Mouse (Mus musculus): Measurements from ENCODE around the gene Hoxd4. TPM values are rescaled to one million over a fixed set of nuclear protein-coding genes. Genes with fewer than 3 reads are reported as not detected.
A peak's percentile ranks its signal among the peaks of the same experiment; 100 is the strongest.

Gene Hoxd4
- polyA plus RNA-seq, 1 experiment from 2014 or later: 6.7 TPM

DNA sequence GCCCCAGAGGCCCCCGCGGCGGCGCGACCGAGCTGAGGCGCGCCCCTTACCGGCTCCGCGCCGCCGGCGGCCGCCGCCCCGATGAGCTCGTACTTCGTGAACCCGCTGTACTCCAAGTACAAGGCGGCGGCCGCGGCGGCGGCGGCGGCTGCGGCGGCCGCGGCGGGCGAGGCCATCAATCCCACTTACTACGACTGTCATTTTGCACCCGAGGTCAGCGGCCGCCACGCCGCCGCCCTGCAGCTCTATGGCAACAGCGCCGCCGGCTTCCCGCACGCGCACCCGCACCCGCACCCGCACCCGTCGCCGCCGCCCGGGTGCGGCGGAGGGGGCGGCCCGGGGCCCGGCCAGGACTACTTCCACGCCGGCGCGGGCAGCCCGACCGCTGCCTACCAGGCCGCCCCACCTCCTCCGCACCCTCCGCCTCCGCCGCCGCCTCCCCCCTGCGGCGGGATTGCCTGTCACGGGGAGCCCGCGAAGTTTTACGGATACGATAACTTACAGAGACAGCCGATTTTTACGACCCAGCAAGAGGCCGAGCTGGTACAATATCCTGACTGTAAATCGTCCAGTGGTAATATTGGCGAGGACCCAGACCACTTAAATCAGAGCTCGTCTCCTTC lies 6.2 kb upstream of the Hoxd4 start:
- DNase-seq (ENCODE audit: low read depth, low spot score) (no peak), ATAC-seq (peak; percentile 63)
- H3K27me3 ChIP-seq: peaks cover 16% of the 10 kb centered on the region
- in situ Hi-C loops (cut with MboI; ENCODE audit: low pct_unique_long_range_greater_than_20kb): no loop called here
- CTCF ChIA-PET: interaction anchor here (0.7 to 1.5 kb wide), 2 partner anchors 10 to 446 kb away, joined by 3 read pairs; no protein-coding TSS in a partner anchor
- POLR2A ChIA-PET: interaction anchor here (0.6 to 0.7 kb wide), 3 partner anchors 258 to 1193 kb away, joined by 3 to 7 read pairs (median 3); no protein-coding TSS in a partner anchor
- no peak for TF ChIP-seq CTCF (IDR thresholded peaks at IDR 0.05)

DNA sequence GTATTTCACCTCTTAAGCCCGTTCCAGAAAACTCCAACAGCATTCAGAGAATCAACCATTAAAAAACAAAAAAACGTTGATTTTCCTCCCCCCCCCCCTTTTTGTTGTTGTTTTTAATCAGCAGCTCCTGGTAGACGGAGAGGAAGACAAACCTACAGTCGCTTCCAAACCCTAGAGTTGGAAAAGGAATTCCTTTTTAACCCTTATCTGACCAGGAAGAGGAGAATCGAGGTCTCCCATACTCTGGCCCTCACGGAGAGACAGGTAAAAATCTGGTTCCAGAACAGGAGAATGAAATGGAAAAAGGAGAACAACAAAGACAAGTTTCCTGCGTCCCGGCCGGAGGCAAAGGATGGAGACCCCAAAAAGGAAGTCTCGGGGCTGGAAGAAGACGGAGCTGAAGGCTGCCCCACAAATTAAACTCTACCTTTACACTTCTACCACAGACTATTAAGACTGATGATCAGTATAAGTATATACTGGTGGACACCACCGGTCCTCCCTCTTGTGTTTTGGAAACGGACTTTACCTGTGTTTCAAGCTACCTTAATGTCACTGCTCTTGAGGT lies 5.3 kb upstream of the Hoxd4 start:
- no peak for TF ChIP-seq CTCF (IDR thresholded peaks at IDR 0.05)
- ChIA-PET CTCF (interaction anchor here (1.5 kb wide), 1 partner anchor 9 kb away, joined by 3 read pairs; no protein-coding TSS in a partner anchor), POLR2A (interaction anchor here (0.6 to 0.7 kb wide), 2 partner anchors 42 to 451 kb away, joined by 3 to 4 read pairs; no protein-coding TSS in a partner anchor)
- peaks cover 16% of the 10 kb centered on the region for H3K27me3 ChIP-seq
- in situ Hi-C loops (cut with MboI; ENCODE audit: low pct_unique_long_range_greater_than_20kb): no loop called here
- no peak for DNase-seq (ENCODE audit: low read depth, low spot score)
- ATAC-seq: no peak

DNA sequence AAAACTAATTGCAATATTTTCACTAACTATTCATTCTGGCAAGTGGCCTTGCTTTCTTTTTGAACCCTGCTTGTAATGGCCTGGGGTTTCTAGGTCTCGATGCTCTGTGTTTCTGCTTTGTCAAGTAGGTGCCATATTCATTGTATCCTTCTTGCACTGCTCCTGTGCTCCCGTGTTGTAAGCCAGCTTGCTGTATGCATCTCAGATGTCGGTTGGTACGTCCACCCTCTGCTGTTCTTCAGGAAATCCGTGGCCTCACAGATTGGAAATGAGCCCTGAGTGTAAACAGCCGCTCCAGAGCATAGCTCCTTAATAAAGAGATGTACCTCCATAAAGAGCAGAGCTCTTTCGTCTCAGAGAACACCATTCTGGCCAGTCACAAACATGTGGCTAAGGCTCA lies 4.1 kb upstream of the Hoxd4 start:
- peaks cover 16% of the 10 kb centered on the region for H3K27me3 ChIP-seq
- ATAC-seq: no peak
- CTCF ChIA-PET: interaction anchor here (1.4 kb wide), 1 partner anchor 443 kb away, joined by 4 read pairs; no protein-coding TSS in a partner anchor
- no peak for TF ChIP-seq CTCF (IDR thresholded peaks at IDR 0.05)
- DNase-seq (ENCODE audit: low read depth, low spot score): no peak
- in situ Hi-C loops (cut with MboI; ENCODE audit: low pct_unique_long_range_greater_than_20kb): no loop called here
- POLR2A ChIA-PET: no interaction called here

DNA sequence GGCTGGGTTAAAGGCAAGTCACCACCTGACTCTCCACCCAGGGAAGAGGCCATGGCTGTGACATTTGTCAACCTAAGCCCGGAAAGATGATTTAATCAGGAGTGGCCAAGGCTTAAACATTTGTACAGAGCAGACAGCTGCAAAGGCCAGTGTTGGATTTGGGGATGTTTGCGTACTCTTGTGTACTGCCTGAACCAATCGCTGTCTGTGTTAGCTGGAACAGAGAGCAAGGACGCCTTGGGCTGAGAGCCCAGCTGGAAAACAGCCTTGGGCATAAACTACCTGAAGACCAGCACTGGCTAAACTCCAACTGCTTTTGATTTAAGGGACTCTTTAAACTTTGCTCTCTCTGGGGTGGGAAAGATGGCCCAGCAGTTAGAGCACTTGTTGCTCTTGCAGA lies 3.1 kb upstream of the Hoxd4 start:
- ATAC-seq (no peak), DNase-seq (ENCODE audit: low read depth, low spot score) (no peak)
- CTCF ChIA-PET: interaction anchor here (1.1 to 1.4 kb wide), 2 partner anchors 442 kb away, joined by 3 to 4 read pairs; no protein-coding TSS in a partner anchor
- POLR2A ChIA-PET: no interaction called here
- H3K27me3 ChIP-seq: peaks cover 16% of the 10 kb centered on the region
- no peak for TF ChIP-seq CTCF (IDR thresholded peaks at IDR 0.05)
- in situ Hi-C loops (cut with MboI; ENCODE audit: low pct_unique_long_range_greater_than_20kb): no loop called here

DNA sequence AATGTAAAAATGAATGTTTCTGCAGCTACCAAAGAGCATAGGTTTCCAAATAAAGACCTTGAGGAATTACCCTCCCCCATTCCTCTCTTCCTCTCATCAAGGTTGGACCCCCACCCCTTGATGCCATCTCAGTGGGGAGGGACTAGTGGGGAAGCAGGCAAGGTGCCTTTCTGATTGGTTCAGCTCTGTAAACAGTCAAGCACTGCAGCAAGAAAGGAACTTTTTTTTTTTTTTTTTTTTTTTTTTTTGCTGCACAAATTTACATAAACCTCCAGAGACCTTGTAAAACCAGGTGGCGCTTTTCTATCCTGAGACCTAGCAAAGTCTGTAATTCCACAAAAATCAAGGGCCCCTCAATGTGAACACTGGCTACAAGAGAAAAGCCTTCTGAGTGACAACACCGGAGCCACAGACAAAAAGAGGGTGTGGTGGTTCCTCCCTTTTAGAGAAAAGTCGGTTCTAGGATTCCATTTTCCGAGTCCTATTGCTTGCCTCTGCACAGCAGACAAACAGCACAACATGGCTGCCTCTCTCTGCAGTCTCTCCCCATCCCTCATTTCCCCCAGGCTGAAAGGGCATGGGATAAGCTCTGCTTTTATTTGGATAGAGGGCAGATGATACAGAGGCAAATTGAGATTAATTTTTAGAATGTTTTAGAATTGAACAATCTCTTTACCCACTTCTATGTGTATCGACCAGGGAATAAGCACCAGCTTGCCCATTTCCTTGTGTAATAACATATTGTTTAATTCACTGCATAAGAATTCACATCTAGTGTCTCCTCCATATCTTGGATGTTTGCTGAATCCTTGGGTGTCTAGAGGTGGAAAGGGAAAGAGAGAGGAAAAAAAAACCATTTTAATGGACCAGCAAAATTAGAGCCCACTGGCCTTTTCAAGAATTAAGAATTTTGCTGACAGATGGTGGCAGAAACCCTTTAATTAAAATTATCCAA lies 2.0 kb upstream of the Hoxd4 start:
- in situ Hi-C loops (cut with MboI; ENCODE audit: low pct_unique_long_range_greater_than_20kb): no loop called here
- H3K27me3 ChIP-seq: peaks cover 8% of the 10 kb centered on the region
- ChIA-PET CTCF (interaction anchor here (1.1 kb wide), 1 partner anchor 441 kb away, joined by 3 read pairs; no protein-coding TSS in a partner anchor), POLR2A (no interaction called here)
- no peak for ATAC-seq
- DNase-seq (ENCODE audit: low read depth, low spot score): no peak
- TF ChIP-seq CTCF (IDR thresholded peaks at IDR 0.05): no peak

DNA sequence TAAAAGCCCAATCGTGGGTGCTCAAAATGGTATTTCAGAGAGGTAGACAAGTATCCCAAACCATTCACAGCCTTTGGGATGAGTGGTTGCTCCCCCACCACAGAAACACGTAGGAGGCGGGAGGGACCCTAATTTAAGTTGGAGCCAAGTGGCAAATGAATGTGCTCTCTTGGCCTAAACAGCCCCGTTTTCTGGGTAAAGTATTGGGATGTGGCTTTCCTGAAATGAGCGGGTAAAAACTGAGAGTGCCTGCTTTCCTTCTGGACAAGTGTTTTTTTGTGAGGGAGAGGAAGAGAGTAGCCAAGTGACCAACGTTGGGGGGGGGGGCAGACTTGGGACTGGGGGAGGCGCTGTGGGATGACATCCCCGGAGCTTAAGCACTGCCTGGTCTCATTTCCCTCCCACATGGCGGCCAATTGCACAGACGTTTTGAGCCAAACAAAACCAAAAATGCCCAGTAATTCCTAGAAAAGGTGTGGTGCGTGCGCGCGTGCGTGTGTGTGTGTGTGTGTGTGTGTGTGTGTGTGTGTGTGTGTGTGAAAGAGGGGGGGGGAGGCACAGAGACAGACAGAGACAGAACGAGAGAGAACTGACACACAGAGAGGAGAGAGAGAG lies 693 bp upstream of the Hoxd4 start:
- DNase-seq (ENCODE audit: low read depth, low spot score): no peak
- CTCF ChIA-PET: no interaction called here
- in situ Hi-C loops (cut with MboI; ENCODE audit: low pct_unique_long_range_greater_than_20kb): no loop called here
- POLR2A ChIA-PET: no interaction called here
- H3K27me3 ChIP-seq: peaks cover 8% of the 10 kb centered on the region
- TF ChIP-seq CTCF (IDR thresholded peaks at IDR 0.05): no peak
- no peak for ATAC-seq

DNA sequence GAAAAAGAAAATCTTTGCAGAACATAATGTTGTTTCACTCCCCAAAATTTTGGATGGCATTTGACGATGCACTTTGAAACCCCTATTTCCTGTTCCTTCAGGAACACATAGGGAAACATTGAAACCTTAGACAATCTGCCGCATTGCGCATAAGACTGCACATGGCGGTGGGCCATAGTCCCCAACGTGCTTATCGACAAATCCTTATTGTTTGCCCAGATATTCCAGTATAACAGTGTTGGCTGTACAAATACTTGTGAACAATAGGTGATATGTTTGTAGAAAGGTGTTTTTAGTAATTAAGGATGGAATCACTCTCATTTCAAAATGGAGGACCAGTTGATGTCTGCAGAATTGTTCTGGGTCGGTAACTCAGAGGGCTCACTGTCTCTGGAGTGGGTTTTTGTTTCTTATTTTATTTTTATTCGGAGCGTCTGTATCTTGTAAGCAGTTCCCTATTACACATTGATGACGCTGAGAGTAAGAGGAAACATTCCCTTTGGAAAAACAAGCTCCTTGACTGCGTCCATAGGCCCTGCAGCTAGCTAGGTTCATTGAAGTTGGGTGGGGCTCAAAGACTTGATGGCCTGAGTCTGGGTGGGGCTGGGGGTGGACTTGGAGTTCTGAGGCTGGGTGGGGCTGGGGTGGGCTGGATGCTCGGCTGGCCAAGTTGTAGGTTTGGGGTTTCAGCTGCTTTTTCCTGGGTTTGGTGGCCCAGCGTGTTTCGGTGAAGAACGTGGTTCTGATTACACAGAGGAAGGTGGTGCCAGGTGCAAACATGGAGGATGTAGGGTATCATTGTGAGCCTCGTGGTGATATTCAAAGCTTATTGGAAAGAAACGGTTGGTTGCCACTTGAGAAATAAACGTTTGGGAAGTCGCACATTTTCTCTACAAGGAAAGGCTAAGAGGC lies 1.8 kb downstream of the Hoxd4 start:
- in situ Hi-C loops (cut with MboI; ENCODE audit: low pct_unique_long_range_greater_than_20kb): no loop called here
- CTCF ChIA-PET: no interaction called here
- DNase-seq (ENCODE audit: low read depth, low spot score) (no peak), ATAC-seq (no peak)
- POLR2A ChIA-PET: no interaction called here
- H3K27me3 ChIP-seq: no peaks in the 10 kb centered on the region
- no peak for TF ChIP-seq CTCF (IDR thresholded peaks at IDR 0.05)

DNA sequence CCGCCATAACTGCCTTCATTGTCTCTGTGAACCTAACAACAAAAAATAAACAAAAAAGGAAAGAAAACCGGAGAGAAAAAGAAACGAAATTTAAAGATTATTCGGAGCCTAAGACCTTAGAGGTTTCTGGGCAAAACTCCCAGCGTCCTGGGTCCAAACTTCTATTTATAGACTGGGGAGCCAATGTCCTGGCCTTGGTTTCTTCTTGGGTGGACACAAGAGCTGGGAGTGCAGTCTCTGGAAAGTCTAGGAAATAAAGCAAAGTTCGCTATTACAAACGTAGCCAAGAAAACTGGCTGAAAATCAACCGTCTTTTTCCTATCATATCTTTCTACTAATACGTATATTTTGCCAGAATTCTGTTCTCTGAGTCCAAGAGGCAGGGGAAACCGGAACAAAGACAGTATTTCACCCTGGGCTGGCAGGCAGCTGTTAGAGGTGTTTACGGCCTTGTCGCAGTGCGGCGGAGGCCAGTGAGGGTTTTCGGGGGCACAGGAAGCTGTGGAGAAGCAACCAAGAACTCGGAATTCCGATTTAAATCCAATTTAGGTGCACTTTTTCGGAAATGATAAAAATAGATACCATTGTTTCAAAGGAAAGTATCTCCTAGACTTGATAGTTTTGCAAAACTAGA lies 2.5 kb downstream of the Hoxd4 start:
- ChIA-PET POLR2A (no interaction called here), CTCF (interaction anchor here (2.0 to 2.3 kb wide), 2 partner anchors 242 to 250 kb away, joined by 6 to 18 read pairs; no protein-coding TSS in a partner anchor)
- DNase-seq (ENCODE audit: low read depth, low spot score): no peak
- TF ChIP-seq CTCF (IDR thresholded peaks at IDR 0.05): no peak
- H3K27me3 ChIP-seq: no peaks in the 10 kb centered on the region
- in situ Hi-C loops (cut with MboI; ENCODE audit: low pct_unique_long_range_greater_than_20kb): no loop called here
- no peak for ATAC-seq

DNA sequence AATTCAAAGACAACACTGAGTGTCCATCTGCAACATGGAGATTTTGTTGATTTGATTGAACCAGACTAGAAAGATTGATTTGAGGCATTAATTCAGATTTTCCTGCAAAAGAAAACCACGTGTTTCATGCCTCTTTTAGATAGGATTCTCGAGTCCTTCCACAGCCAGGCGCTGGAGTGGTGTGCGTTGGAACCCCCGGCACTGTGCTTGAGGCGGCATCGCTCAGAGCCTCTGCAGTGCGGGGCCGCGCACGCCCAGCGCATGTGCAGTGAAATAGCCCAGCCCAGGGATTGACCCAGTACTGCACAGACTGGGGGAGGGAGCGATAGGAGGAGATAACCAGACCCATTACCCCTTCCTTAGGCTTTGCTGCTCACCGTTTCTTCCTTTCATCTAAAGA lies 3.2 kb downstream of the Hoxd4 start:
- no peak for ATAC-seq
- in situ Hi-C loops (cut with MboI; ENCODE audit: low pct_unique_long_range_greater_than_20kb): loop anchor here (5.0 kb wide), 2 partner anchors 247 to 342 kb away; no protein-coding TSS in a partner anchor
- ChIA-PET CTCF (interaction anchor here (0.8 to 2.3 kb wide), 9 partner anchors 9 to 436 kb away, joined by 3 to 18 read pairs (median 3); no protein-coding TSS in a partner anchor), POLR2A (interaction anchor here (0.6 to 0.7 kb wide), 2 partner anchors 152 to 389 kb away, joined by 3 to 9 read pairs; no protein-coding TSS in a partner anchor)
- DNase-seq (ENCODE audit: low read depth, low spot score): no peak
- H3K27me3 ChIP-seq: no peaks in the 10 kb centered on the region
- no peak for TF ChIP-seq CTCF (IDR thresholded peaks at IDR 0.05)
